Mouse (Mus musculus): ENCODE results near the gene Tmem45b.

GRCm38 (mm10) chr9:31418821-31419220 lies 45.4 kb downstream of the Tmem45b start:
- TF ChIP-seq CTCF (IDR thresholded peaks at IDR 0.05; ENCODE audit: borderline replicate concordance, insufficient read depth, low read length) (no peak), POLR2A (IDR thresholded peaks at IDR 0.05; ENCODE audit: low read depth, low read length) (no peak)

All from embryonic fibroblast, embryonic 13.5 days (primary cell).